Mouse (Mus musculus) common myeloid progenitor, adult 5-6 weeks (primary cell): Measurements from ENCODE around the gene Col18a1. TPM values are rescaled to one million over a fixed set of nuclear protein-coding genes. Genes with fewer than 3 reads are reported as not detected.
A peak's percentile ranks its signal among the peaks of the same experiment; 100 is the strongest.

Experiments
- ATAC-seq: replicated peaks from 2 replicates; pipeline ENCODE4 v1.8.0; 2016; ENCODE audit warnings: low read depth, mild to moderate bottlenecking, moderate TSS enrichment, inconsistent platforms; ENCODE audit not compliant: poor library complexity, severe bottlenecking
- total RNA-seq: library from RNA; stranded (forward); fragments of 200-1000, 187-1606 nt; gene quantifications from 2 replicates; pipeline ENCODE4 v1.2.3, GENCODE M21; 2017

Gene Col18a1
- total RNA-seq, result 0.23 TPM in 1 of 2 replicates, not detected in the other

GRCm38 (mm10) chr10:77165963-77166717, at the start of gene Col18a1:
Gene Col18a1 (minus strand): TSS chr10:77166548.
- peak; percentile 82 for ATAC-seq

GRCm38 (mm10) chr10:77215641-77216040, 49.3 kb upstream of the Col18a1 start:
- peak; percentile 60 for ATAC-seq

DNA sequence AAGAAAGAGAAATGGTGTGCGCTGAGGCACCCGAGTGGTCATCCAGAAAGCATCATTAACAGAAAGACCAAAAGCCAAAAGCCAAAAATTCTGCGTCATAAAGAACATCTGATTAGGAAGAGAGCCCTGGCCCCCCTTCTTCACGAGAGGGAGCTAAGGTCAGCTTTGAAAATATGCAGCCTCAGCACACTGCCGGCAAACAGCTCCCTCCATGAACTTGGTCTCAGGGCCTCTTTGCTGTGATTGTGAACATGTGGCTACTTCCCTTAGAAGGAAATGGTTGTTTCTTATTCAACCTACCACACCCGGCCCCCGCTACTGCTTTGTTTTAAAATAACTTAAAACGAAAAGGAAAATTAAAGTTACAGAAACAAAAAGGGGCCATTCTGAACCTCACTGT, 48.2 kb upstream of the Col18a1 start:
- ATAC-seq, result no peak

GRCm38 (mm10) chr10:77213483-77213882, 47.1 kb upstream of the Col18a1 start:
- ATAC-seq, result no peak

GRCm38 (mm10) chr10:77212354-77213120, 46.2 kb upstream of the Col18a1 start:
- no peak for ATAC-seq

DNA sequence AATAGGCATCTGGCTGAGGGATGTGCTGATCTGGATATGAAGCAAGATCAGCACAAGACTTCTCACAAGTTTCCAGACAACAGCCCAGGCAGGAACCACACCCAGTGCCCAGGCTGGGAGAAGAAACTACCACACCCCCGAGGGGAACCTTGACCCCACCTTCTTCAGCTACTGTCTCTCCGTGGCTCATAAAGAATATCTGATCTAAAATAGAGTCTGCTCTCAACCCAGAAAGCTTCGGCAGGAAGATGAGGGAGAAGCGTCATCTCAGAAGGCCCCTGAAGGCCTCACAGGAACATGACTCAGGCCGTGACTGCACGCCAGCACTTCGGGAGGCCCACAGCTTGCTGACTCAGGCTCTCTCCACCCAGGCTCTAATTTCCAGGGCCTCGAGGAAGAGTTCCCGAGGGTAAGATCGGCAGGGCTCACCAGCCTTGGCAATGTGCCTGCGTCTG, 44.8 kb upstream of the Col18a1 start:
- peak; percentile 65 for ATAC-seq

DNA sequence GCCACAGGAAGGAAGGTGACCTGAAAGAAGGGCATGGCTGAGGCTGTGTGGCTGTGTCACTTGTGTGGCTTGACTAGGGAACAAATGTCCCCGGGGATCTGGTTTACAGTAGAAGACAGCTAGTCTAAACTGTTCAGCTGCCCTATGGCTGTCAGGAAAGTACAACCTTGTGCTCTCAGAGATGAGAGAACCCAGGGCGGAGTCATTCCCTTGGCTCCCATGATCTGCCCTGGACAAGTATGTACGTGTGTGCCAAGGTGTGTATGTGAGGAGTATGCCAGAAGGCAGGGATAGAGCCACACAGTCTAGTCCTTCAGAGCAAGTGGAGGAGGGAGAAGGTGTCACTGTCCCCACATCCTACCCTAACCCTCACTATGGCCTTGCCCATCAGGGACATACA, 44.3 kb upstream of the Col18a1 start:
- no peak for ATAC-seq

- ATAC-seq, result no peak
Observed at GRCm38 (mm10) chr10:77209261-77209660, 42.9 kb upstream of the Col18a1 start.

DNA sequence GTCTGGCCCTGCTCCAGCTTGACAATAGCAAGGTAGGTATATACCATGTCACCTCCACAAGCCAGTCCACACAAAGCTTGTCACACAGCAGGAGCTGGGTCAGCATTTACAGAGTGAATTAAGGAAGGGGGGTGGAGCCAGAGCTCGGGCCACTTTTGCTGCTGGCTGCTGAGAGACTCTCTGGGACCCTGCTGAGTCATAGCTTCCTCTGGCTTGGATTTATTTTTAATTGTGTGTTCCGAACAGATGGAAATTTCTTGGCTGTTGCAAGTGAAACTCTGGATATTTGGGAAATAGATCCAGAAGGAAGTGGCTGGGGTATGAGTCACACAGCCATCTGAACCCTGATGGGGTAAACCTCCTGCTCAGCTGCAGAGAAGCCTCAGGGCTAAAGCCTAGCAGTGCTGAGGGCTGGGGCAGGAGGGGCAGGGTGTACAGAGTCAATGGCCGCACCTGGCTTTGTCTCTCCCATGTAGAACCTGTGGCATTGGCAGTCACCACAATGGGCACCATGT, 40.3 kb upstream of the Col18a1 start:
- ATAC-seq, result peak; percentile 39; the same call in 1 of the 2 replicates

- ATAC-seq, result no peak
Observed at GRCm38 (mm10) chr10:77206134-77206533, 39.8 kb upstream of the Col18a1 start.

DNA sequence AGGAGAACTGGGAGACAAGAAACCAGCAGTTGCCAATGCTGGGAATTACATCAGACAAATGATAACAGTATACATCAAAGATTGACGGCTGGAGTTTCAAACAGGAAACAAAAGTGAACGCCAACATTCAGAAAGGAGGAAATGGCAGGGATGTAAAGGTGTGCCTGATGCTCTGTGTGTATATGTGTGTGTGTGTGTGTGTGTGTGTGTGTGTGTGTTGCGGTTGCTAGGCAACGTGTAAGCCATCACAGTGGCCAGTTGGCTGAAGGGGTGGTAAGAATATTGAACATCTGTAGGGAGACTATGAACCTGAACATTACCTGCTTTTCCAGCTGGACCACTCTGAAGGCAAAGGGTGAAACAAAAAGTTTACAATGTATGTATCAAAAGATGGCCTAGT, 37.6 kb upstream of the Col18a1 start:
- no peak for ATAC-seq

GRCm38 (mm10) chr10:77201919-77202318, 35.6 kb upstream of the Col18a1 start:
- no peak for ATAC-seq

DNA sequence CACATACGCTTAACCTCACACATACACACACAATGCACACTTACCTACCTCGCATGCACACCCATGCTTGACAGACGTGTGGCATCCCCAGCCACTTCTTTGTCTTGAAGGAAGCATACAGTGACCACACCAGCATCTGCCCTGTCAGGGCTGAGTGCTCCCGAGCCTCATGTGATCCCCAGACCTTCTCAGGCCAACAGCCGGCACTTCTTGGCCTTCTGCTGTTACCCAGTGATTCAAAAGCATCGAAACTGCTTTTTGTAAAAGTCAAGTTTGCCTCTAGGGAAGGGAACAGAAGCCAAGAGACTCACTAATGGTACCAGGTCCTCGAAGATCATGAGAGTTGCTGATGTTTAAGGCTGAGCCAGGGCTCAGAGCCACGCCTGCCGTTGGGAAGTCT, 33.9 kb upstream of the Col18a1 start:
- ATAC-seq, result no peak

DNA sequence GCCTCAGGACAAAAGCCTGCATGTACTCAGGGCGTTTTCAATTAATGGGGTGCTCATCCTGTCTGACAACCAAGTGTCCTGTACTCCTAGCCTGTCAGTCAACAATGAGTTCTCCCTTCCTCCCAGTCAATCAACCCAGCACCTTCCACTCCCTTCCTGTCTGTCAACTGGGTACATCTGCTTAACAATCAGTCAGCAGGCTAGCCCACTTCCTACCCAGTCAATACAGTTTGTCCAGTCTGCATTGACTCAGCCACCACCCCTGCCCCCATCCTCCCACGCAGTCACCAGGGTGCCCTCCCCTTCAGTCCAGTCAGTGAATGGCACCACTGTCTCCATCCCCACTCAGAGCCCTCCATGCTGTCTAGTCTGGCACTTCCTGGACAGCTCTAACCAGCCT, 32.9 kb upstream of the Col18a1 start:
- no peak for ATAC-seq

DNA sequence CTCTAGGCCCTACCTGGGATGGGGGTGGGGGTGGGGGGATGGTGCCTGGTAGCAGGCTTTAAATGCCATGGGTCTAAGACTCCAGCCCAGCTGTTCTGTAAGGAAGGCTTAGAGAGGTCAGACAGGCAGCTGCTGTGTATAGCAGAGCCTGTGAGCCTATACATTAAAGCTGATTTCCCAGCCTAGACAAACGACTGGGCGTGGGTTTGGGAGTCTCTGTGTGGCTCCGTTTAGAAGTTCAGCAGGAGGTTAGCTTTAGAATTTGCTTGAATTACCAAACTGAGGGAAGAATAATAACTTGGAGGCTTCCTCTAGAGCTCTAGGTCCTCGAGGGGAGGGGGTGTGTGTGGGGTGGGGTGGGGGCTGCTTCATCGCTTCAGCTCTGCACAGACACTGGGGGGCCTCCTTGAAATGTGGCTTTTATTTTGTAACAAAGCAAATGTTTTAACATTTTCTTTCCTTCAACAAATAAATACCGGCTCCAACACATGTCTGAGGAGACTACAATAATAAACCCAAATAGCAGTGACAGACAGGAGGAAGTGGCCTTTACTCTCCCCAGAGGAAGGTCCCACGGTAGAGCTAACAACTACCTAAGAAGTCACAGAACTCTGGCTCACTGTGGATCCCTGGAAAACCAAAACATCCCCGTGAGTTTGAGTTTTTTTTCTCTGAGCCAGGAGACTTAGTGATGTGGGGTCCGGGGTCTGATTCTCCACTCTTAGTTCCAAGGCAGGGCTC, 31.3 kb upstream of the Col18a1 start:
- ATAC-seq, result no peak

DNA sequence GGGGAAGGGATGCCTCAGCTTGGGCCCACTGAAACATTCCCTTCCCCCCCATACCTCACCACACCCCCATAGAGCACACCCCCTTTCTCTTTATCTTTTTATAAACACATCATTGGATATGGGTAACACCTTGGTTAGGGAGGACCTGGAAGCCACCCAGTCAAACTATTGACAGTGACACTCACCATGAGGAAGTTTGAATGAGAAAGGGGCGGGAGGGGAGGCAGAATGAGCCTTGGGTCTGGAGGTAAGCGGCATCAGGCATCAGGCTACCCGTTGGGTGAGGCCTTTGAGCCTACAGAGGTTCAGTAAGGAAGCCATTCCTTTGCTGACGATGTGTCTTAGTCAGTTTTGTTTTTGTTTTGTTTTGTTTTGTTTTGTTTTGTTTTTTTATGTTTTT, 30.3 kb upstream of the Col18a1 start:
- no peak for ATAC-seq

GRCm38 (mm10) chr10:77196115-77196514, 29.8 kb upstream of the Col18a1 start:
- ATAC-seq, result no peak

DNA sequence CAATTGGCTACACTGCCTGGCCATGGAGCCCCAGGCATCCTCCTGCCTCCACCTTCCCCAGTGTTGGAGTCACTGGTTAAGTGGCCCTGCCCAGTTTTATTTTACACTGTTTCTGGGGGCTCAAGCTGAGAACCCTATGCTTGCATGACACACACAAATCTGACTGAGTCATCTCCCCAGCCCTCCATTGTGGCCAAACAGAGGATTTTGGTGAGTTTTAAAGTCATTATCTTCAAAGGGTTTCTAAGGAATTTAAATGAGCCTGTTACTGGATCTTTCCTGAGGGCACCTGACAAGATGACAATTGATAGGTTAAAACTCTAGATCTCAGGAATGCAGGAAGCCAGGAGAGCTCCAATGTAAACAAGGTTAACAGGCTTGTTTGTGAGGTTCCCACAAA, 27.1 kb upstream of the Col18a1 start:
- ATAC-seq, result no peak

DNA sequence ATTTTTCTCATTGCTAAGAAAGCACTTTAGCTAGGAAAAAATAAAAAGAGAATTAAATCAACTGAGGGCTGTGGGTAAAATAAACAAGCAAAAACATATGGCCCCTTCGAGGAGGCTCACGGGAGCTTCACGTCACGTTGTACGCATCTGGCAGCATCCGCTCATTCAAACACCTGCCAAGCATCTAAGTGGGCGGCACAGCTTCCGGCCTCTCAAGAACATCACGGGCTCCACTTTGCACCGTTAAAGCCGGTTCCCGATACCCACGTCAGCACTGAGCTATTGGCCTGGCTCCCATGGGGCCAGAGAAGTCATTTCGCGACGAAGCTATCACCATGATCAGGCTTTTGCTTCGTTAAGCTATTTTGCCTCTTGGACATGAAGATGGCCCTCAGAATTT, 26.4 kb upstream of the Col18a1 start:
- ATAC-seq, result no peak
